Mouse (Mus musculus) yolk sac, embryonic 10.5 days (tissue): ENCODE measurements around the gene Hacd2.

Experiments used
- DNase-seq: peaks from one replicate; pipeline ENCODE4 v3.0.0-alpha.2; 2017; ENCODE audit warnings: low spot score

The Hacd2 gene

GRCm38 (mm10) chr16:35055194-35055506 lies 32.9 kb downstream of the Hacd2 start:
- no peak for DNase-seq

GRCm38 (mm10) chr16:35055861-35056260 lies 33.6 kb downstream of the Hacd2 start:
- DNase-seq = no peak

- peak; percentile 24 for DNase-seq
Measured at GRCm38 (mm10) chr16:35056306-35056705, 34.1 kb downstream of the Hacd2 start.

GRCm38 (mm10) chr16:35056786-35057185 lies 34.6 kb downstream of the Hacd2 start:
- no peak for DNase-seq

GRCm38 (mm10) chr16:35061017-35061416 lies 38.8 kb downstream of the Hacd2 start:
- no peak for DNase-seq

- DNase-seq = no peak
Measured at GRCm38 (mm10) chr16:35065724-35066123, 43.5 kb downstream of the Hacd2 start.

- no peak for DNase-seq
Measured at GRCm38 (mm10) chr16:35067095-35067494, 44.9 kb downstream of the Hacd2 start.

GRCm38 (mm10) chr16:35067631-35068030 lies 45.4 kb downstream of the Hacd2 start:
- DNase-seq = no peak

GRCm38 (mm10) chr16:35068886-35069285 lies 46.7 kb downstream of the Hacd2 start:
- DNase-seq = no peak

GRCm38 (mm10) chr16:35074436-35074835 lies 52.2 kb downstream of the Hacd2 start:
- DNase-seq = no peak

- no peak for DNase-seq
Measured at GRCm38 (mm10) chr16:35075643-35076042, 53.4 kb downstream of the Hacd2 start.

GRCm38 (mm10) chr16:35093500-35093899 lies 71.3 kb downstream of the Hacd2 start:
- no peak for DNase-seq

- DNase-seq = no peak
Measured at GRCm38 (mm10) chr16:35097870-35098530, 75.8 kb downstream of the Hacd2 start.

- no peak for DNase-seq
Measured at GRCm38 (mm10) chr16:35101751-35102420, 79.7 kb downstream of the Hacd2 start.

- DNase-seq = no peak
Measured at GRCm38 (mm10) chr16:35102866-35103620, 80.8 kb downstream of the Hacd2 start.

- DNase-seq = no peak
Measured at GRCm38 (mm10) chr16:35107985-35108384, 85.8 kb downstream of the Hacd2 start.

- no peak for DNase-seq
Measured at GRCm38 (mm10) chr16:35109156-35109555, 86.9 kb downstream of the Hacd2 start.

GRCm38 (mm10) chr16:35109656-35110291 lies 87.5 kb downstream of the Hacd2 start:
- DNase-seq = no peak

GRCm38 (mm10) chr16:35110410-35111142 lies 88.3 kb downstream of the Hacd2 start:
- DNase-seq = peak; percentile 80

- no peak for DNase-seq
Measured at GRCm38 (mm10) chr16:35111143-35111620, 89.0 kb downstream of the Hacd2 start.

GRCm38 (mm10) chr16:35113496-35113895 lies 91.3 kb downstream of the Hacd2 start:
- no peak for DNase-seq
